Mouse (Mus musculus) stomach, postnatal 0 days (tissue): Measurements from ENCODE around the gene Lpin2. TPM values are rescaled to one million over a fixed set of nuclear protein-coding genes. Genes with fewer than 3 reads are reported as not detected.

Source experiments
- ATAC-seq: fragments of 200-750 bp; cut with Nextera tagmentation; 2 replicates; pipeline ENCODE4 v1.8.0; 2017; ENCODE audit not compliant: low FRiP score, low TSS enrichment
- DNase-seq: peaks from one replicate; pipeline ENCODE4 v3.0.0-alpha.2; 2016; ENCODE audit warnings: low spot score
- H3K27ac ChIP-seq: fragments of 300-500 bp; sonication (generic); replicated peaks from 2 replicates; pipeline ENCODE4 v1.5.1; 2014; ENCODE audit warnings: mild to moderate bottlenecking, control low read depth
- H3K27me3 ChIP-seq: fragments of 300-500 bp; sonication (generic); 2 replicates; pipeline ENCODE4 v1.6.1; 2014; ENCODE audit warnings: low read length; ENCODE audit not compliant: control insufficient read depth, insufficient read depth
- H3K36me3 ChIP-seq: fragments of 300-500 bp; sonication (generic); 2 replicates; pipeline ENCODE4 v1.6.1; 2014; ENCODE audit warnings: low read length, mixed read lengths; ENCODE audit not compliant: control insufficient read depth, insufficient read depth
- H3K4me1 ChIP-seq: fragments of 300-500 bp; sonication (generic); replicated peaks from 2 replicates; pipeline ENCODE4 v1.6.1; 2014; ENCODE audit warnings: antibody characterized with exemption; ENCODE audit not compliant: control insufficient read depth, insufficient read depth
- H3K4me2 ChIP-seq: fragments of 300-500 bp; sonication (generic); replicated peaks from 2 replicates; pipeline ENCODE4 v1.6.1; 2014; ENCODE audit warnings: low read depth, mild to moderate bottlenecking, control low read depth, moderate library complexity
- H3K4me3 ChIP-seq: fragments of 300-500 bp; sonication (generic); 2 replicates; pipeline ENCODE4 v1.5.1; 2014; ENCODE audit warnings: low read depth, low read length, control low read depth
- H3K9ac ChIP-seq: fragments of 300-500 bp; sonication (generic); 2 replicates; pipeline ENCODE4 v1.6.1; 2014; ENCODE audit warnings: mild to moderate bottlenecking, low read length, control low read depth, mixed read lengths
- H3K9me3 ChIP-seq: fragments of 300-500 bp; sonication (generic); 2 replicates; pipeline ENCODE4 v1.6.1; 2016; ENCODE audit warnings: low read length; ENCODE audit not compliant: control insufficient read depth
- CTCF ChIP-seq: IDR thresholded peaks from 2 replicates; pipeline ENCODE4 v1.5.1; 2016; ENCODE audit warnings: antibody characterized with exemption, low read depth, mild to moderate bottlenecking, moderate library complexity
- EP300 ChIP-seq: optimal IDR thresholded peaks from 2 replicates; pipeline ENCODE3; 2016; ENCODE audit warnings: antibody characterized with exemption
- WGBS: fragments of 180-500 bp; shearing (Covaris S2); extraction: QIAGEN DNeasy Blood & Tissue Kit; methylation state at CpG from one replicate; pipeline ENCODE4 v1.1.7; 2014; 5-methylcytosine and 5-hydroxymethylcytosine counted together
- polyA plus RNA-seq: library from polyadenylated mRNA; unstranded; fragments of >200 nt; fragmentation: Nextera tagmentation; extraction: Ambion mirVana; gene quantifications from 2 replicates; pipeline ENCODE4 v1.2.1, GENCODE M21; 2015

Lpin2 gene
- polyA plus RNA-seq, 1 experiment from 2014 or later, result 22.6 TPM

GRCm38 (mm10) chr17:71214514-71215240 is 32.3 kb downstream of the Lpin2 start:
- Histone ChIP-seq H3K9ac (no peak overlapping the region), H3K36me3 (no peaks in the 10 kb centered on the region; the same call in 1 of the 2 replicates), H3K27me3 (no peaks in the 10 kb centered on the region), H3K4me2 (no peak overlapping the region), H3K4me1 (no peaks in the 10 kb centered on the region), H3K9me3 (no peaks in the 10 kb centered on the region), H3K4me3 (no peak overlapping the region), H3K27ac (no peak overlapping the region)
- DNase-seq (no peak), ATAC-seq (no peak)
- TF ChIP-seq CTCF (no peak), EP300 (no peak)
- WGBS, result 74% methylated on average over 17 of the region's 17 CpGs

GRCm38 (mm10) chr17:71215241-71215839 is 33.0 kb downstream of the Lpin2 start:
- Histone ChIP-seq H3K27ac (no peak overlapping the region), H3K4me2 (no peak overlapping the region), H3K9me3 (no peaks in the 10 kb centered on the region), H3K36me3 (no peaks in the 10 kb centered on the region; the same call in 1 of the 2 replicates), H3K27me3 (no peaks in the 10 kb centered on the region), H3K9ac (no peak overlapping the region), H3K4me1 (no peaks in the 10 kb centered on the region), H3K4me3 (no peak overlapping the region)
- no peak for TF ChIP-seq EP300
- TF ChIP-seq CTCF, result no peak
- no peak for DNase-seq
- WGBS, result 65% methylated on average over 2 of the region's 2 CpGs
- ATAC-seq, result no peak

GRCm38 (mm10) chr17:71216263-71216662 is 33.9 kb downstream of the Lpin2 start:
- no peak for DNase-seq
- Histone ChIP-seq H3K4me3 (no peak overlapping the region), H3K27me3 (no peaks in the 10 kb centered on the region), H3K9me3 (no peaks in the 10 kb centered on the region), H3K4me2 (no peak overlapping the region), H3K27ac (no peak overlapping the region), H3K36me3 (no peaks in the 10 kb centered on the region; the same call in 1 of the 2 replicates), H3K9ac (no peak overlapping the region), H3K4me1 (no peaks in the 10 kb centered on the region)
- no peak for TF ChIP-seq EP300
- no peak for TF ChIP-seq CTCF
- ATAC-seq, result no peak
- 96% methylated on average over 2 of the region's 2 CpGs for WGBS

- no peak for TF ChIP-seq CTCF
- TF ChIP-seq EP300, result no peak
- Histone ChIP-seq H3K4me1 (no peaks in the 10 kb centered on the region), H3K4me3 (no peak overlapping the region), H3K36me3 (no peaks in the 10 kb centered on the region; the same call in 1 of the 2 replicates), H3K4me2 (no peak overlapping the region), H3K27me3 (no peaks in the 10 kb centered on the region), H3K9ac (no peak overlapping the region), H3K9me3 (no peaks in the 10 kb centered on the region), H3K27ac (no peak overlapping the region)
- DNase-seq, result no peak
- ATAC-seq, result no peak
- 75% methylated on average over 5 of the region's 5 CpGs for WGBS
These were observed 34.8 kb downstream of the Lpin2 start for GRCm38 (mm10) chr17:71217111-71217685.

- WGBS, result 82% methylated on average over 3 of the region's 3 CpGs
- Histone ChIP-seq H3K27ac (no peak overlapping the region), H3K36me3 (no peaks in the 10 kb centered on the region; the same call in 1 of the 2 replicates), H3K27me3 (no peaks in the 10 kb centered on the region), H3K4me1 (no peaks in the 10 kb centered on the region), H3K9ac (no peak overlapping the region), H3K4me3 (no peak overlapping the region), H3K9me3 (no peaks in the 10 kb centered on the region), H3K4me2 (no peak overlapping the region)
- no peak for ATAC-seq
- no peak for DNase-seq
- no peak for TF ChIP-seq EP300
- no peak for TF ChIP-seq CTCF
These were observed 39.0 kb downstream of the Lpin2 start for GRCm38 (mm10) chr17:71221383-71221782.

- H3K27ac ChIP-seq, result no peak overlapping the region
- ATAC-seq (no peak), DNase-seq (no peak)
- H3K4me3 ChIP-seq, result no peak overlapping the region
- no peaks in the 10 kb centered on the region for H3K27me3 ChIP-seq
- H3K9me3 ChIP-seq, result no peaks in the 10 kb centered on the region
- TF ChIP-seq EP300, result no peak
- no peak for TF ChIP-seq CTCF
- no peak overlapping the region for H3K4me2 ChIP-seq
- H3K4me1 ChIP-seq, result no peaks in the 10 kb centered on the region
- H3K9ac ChIP-seq, result no peak overlapping the region
- no peaks in the 10 kb centered on the region for H3K36me3 ChIP-seq
- 62% methylated on average over 5 of the region's 5 CpGs for WGBS
These were observed 41.3 kb downstream of the Lpin2 start for GRCm38 (mm10) chr17:71223676-71224075.
